Mouse (Mus musculus): ENCODE results near the gene Kmt2d.

The Kmt2d gene

DNA sequence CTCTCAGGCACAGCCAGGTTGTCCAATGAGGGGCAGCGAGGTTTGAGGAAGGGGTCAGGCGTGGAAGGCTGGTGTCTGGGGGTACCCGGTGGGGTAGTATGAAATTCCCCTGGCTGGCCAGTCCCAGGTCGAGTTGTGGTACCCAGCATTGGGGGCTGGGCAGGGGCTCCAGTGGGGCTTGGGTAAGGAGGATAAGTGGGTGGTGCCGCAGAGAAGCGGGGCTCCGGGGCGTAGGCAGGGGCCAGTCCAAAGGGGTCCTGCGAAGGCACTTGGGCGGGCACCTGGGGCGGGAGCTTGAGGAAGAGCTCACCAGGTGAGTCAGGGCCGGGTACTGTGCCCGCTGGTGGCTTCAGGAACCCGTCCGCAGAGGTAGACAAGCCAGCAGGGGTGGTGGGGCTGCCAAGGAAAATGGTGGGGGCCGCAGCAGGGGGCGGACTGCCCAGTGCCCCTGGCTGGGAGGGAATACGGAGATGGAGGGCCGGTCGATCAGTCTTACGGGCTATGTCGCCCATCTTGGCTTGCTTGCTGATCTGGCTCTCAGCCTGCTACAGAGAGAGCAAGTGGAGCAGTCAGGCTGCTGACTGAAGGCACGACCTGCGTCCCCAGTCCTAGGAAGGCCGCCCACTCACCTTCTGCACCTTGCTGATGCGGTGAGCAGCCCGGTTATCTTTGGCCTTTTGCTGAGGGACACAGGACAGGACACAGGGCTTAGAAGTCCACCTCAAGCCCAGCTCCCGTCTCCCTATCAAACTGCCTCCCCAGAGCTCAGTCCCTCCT, 17.7 kb downstream of the Kmt2d start:
- no peak for DNase-seq

DNA sequence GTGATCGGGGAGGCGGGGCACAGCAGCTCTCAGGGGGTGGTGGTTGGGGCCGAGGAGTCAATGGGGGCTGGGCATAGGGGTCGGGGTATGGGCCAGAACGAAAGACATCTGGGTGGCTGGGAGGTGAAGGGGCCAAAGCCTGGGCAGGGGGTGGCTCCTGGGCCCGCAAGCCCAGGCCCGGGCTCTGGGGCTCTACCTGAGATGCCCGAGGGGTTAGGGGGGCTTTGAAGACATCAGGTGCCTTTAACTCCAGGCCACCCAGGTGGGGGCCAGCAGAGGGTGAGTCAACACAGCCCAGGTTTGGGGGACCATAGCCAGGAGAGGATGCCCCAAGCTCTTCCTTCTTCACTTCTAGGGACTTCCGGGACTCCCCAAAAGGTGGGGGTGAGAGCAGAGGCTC, 18.3 kb downstream of the Kmt2d start:
- DNase-seq = no peak

GRCm38 (mm10) chr15:98852071-98852470, 18.9 kb downstream of the Kmt2d start:
- DNase-seq = no peak

DNA sequence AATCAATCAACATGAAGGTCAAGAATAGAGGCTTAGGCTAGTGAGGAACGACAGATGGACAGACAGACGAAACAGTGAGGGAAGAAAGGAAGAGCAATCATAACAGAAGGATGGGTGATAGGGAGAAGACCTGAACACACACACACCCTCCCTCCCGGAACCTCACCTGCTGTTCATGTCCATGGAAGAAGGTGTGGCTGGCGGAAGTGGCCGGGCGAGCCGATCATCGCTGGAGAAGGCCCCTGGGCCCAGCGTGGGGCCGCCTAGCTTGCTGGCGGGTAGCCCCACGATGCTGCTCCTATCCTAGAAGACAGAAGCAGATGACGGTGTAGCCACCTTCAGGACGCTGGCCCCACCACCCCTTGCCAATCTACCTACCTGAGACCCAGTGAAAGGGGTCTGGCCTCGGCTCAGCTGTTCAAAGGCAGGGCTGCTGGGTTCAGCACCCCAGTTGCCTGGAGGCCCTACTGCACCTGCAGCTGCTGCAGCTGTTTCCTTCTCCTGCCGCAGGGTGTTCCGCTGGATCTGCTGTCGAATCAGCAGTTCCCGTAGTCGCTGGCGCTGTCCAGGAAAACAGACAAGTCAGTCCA, 19.7 kb downstream of the Kmt2d start:
- DNase-seq = no peak

DNA sequence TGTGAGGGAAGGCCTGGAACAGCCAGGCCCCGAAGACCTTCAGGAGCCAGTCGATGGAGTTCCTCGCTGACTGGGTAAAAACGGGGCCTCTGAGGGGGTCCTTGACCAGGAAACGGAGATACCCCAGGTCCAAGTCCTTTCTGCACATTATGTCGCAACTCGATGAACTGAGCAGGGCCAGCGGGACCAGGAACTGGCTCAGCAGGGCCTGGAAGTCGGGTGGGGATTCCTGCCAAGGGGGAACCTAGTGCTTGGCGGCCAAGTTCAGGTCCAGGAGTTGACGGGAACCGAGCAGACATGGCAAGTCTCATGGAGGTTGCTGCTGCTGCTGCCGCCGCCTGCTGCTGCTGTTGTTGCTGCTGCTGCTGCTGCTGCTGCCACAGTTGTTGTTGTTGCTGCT, 20.3 kb downstream of the Kmt2d start:
- no peak for DNase-seq

- DNase-seq = no peak
Measured at GRCm38 (mm10) chr15:98849956-98850600, 20.9 kb downstream of the Kmt2d start.

GRCm38 (mm10) chr15:98849165-98849564, 21.8 kb downstream of the Kmt2d start:
- no peak for DNase-seq

- no peak for DNase-seq
Measured at GRCm38 (mm10) chr15:98846140-98846539, 24.9 kb downstream of the Kmt2d start.

DNA sequence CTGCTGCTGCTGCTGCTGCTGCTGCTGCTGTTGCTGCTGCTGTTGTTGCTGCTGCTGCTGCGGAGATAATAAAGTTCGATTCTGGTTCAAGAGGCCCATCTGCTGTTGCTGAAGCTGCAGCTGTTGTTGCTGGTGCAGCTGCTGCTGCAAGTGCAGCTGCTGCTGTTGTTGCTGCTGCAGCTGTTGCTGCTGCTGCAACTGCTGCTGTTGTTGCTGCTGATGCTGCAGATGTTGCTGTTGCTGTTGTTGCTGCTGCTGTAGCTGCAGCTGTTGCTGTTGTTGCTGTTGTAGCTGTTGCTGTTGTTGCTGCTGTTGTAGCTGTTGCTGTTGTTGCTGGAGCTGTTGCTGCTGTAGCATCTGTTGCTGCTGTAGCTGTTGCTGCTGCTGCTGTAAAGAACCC, 25.9 kb downstream of the Kmt2d start:
- no peak for DNase-seq

- no peak for DNase-seq
Measured at GRCm38 (mm10) chr15:98843595-98844223, 27.3 kb downstream of the Kmt2d start.

- DNase-seq = no peak
Measured at GRCm38 (mm10) chr15:98839671-98840585, 31.1 kb downstream of the Kmt2d start.

DNA sequence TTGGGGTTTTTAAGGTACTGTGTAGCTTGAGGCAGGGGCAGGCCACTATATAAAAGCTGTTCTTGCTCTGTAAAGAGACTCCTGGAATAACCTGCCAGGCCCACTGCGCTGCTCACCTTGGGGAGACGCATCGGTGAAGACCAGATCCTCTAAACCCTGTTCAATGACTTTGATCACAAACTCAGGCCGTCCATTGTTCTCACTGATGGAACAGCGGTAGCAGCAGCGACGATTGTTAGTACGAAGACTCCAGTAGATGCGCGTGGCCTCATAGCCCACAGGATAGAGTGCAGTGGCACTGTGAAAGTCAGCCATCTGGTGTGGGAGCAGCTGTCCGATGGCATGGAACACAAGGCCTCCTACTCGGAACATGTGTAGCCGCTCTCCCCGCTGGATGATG, 31.8 kb downstream of the Kmt2d start:
- no peak for DNase-seq

GRCm38 (mm10) chr15:98837743-98838103, 33.3 kb downstream of the Kmt2d start:
- no peak for DNase-seq

GRCm38 (mm10) chr15:98837006-98837742, 33.8 kb downstream of the Kmt2d start:
- no peak for DNase-seq

DNA sequence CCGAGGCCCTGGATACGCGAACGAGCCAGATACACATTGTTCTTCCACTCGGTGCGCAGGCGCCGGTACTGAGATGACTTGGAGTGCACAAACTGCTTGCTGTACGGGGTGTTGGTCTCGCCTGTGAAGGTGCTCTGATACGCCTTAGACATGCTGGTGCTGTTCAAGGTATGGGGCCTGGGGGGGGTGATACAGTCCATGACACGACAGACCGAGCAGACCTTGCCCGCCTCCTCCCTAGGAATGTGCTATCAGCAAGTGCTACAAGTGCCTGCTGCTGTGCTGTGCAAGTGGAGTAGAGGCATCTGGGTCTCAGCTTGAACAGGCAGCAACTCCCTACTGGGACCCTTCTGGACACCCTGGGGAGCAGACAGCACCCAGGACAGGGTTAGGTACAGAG, 35.7 kb downstream of the Kmt2d start:
- no peak for DNase-seq

DNA sequence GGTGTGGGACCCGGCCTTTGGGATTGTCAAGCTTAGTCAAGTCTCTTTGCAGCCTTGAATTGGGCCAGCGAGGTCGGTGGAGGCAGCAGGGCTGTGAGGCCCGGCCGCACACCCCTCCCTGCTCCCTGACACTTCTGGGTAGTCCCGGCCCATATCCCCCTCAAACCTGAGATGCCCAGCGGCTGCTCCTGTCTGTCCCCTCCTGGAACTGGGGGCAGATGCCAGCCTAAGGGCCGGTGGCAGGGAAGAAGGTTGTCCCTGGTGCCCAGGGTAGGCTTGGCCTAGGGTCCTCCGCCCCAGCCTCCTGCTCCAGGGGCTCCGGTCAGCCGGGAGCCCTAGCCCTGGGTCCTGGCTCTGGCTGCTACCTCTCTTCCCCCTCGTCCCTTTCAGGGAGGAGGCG, 36.9 kb downstream of the Kmt2d start:
- no peak for DNase-seq

DNA sequence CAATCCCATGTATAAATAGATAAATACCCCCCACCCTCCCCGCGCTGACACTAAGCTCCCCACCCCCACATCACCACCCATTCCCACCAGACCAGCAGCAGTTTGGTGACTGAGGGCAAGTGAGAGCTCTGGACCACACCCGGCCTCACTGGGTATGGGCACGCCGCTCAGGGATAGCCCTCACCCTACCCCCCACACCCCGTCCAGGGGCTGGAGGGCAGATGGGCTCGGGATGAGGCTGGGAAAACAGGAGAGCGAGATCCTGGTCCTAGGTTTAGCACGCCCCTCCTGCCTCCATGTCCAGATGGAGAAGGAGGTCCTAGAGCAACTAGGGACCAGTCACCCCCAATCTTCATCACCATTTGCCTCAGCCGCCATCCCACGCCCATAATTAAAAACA, 37.7 kb downstream of the Kmt2d start:
- DNase-seq = no peak

DNA sequence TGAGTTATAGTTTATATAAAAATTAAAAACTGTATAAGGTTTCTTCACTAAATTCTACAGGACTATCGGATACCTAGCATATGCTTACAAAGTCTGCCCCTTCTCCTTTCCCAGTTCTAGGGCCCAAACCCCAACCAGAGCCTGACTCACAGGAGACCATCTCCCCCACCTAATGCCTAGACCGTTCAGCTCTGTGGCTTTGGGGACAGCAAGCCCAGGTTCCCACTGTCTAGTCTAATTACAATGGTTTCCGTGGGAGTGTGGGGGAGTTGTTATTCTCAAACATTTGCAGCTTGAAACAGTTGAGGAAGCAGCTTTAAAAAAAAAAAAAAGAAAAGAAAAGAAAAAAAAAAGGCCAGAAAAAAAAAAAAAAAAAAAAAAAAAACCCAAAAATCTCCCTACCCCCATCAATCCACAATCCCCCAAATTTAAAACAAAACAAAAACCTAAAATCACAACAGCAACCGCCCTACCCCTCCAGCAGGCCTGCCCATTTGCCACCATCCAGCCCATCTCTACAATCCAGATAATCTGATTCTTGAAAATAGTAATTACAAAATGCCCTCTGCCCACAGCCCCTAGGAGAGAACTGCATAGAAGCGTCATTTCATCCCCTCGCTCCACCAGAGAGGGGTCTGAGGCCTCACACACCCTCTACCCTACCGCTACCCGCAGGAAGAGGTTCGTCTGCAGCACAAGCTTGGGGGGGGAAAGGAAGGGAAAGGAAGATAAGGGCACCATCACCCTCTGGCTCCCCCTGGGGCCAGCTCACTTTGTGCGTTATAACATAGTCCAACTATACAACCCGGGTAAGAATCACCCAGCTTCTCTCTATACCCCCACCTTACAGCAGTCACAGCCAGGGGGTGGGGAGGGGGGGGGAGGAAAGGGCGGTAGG, 38.6 kb downstream of the Kmt2d start:
- DNase-seq = no peak

DNA sequence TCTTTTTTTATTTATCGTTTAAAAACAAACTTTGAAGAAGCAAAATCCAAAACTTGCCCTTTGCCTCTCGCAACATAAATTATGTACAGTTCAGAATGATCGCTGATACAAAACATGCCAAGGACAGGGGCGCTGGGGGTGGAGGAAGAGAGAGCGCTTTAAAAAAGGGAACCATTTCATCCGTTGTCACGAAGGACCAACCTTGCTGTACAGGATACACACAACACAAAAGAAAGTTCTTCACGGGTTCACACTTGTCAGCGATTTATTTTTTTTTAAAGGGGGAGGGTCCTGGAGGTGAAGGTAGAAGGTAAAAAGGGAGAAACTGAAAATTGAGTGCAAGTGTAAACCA, 39.3 kb downstream of the Kmt2d start:
- DNase-seq = no peak

DNA sequence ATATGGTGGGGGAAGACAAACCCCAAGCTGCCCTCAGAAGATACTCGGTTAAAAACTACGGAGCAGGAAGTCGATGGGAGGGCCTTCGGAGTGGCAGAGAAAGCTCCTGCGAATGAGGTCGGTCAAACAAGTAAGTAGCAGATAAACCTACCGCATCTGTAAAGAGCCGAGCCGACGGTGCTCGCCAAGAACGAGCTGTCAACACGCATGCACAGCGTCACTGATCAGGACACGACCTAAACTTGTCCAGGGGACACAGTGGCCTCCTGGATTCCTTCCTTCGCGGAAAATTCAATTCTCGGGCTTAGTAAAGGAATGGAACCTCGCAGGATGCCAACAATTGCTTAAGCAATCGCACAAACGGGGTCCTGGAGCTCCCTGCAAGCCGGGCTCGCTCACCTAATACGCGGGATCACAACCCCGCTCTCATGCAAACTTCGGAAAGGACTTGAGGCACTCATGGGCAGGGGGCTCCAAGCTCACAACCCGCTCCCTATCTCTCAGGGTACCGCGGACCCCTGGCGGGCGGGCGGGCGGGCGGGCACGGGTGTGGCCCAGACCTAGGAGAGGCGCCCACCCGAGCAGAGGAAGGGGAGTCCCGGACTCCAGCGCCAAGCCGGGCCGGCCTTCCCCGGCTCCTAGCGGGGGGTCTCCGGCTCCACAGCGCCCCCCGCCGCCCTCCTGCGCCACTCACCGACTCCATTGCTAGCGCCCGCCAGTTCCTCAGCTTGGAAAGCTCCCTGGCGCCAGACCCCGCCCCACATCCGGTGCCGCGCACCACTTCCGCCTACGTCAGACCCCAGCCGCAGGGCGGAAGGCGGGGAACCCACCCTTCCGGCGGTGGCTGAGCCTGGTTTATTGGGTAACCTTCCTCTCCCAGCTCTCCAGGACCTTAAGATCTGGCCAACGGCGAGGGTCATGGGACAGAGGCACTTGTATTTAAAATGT, 40.0 kb downstream of the Kmt2d start, which contains the start of gene Prkag1:
Gene Prkag1 (minus strand): TSS at position 786 of the 948 bp plus-strand sequence.
- peak; percentile 97 for DNase-seq
